Mouse (Mus musculus): ENCODE results near the gene Omd.

GRCm38 (mm10) chr13:49584307-49585005 lies 2.2 kb downstream of the Omd start:
- TF ChIP-seq POLR2A (IDR thresholded peaks at IDR 0.05; ENCODE audit: insufficient read depth, low read depth, low read length) (no peak), EP300 (IDR thresholded peaks at IDR 0.05; ENCODE audit: insufficient read depth, low read depth, low read length) (no peak), CTCF (IDR thresholded peaks at IDR 0.05) (no peak)
